Mouse (Mus musculus) heart, adult 11 months (tissue): ENCODE measurements around the gene Rpl31.
A peak's percentile ranks its signal among the peaks of the same experiment; 100 is the strongest.

ENCODE experiments used
- DNase-seq: peaks from one replicate; pipeline ENCODE4 v3.0.0; 2022

The Rpl31 gene

GRCm38 (mm10) chr1:39368267-39368841 lies 712 bp downstream of the Rpl31 start:
- DNase-seq = no peak

GRCm38 (mm10) chr1:39370431-39370830 lies 2.8 kb downstream of the Rpl31 start:
- DNase-seq = no peak

GRCm38 (mm10) chr1:39372220-39372843 lies 4.7 kb downstream of the Rpl31 start:
- no peak for DNase-seq

- DNase-seq = no peak
Observed at GRCm38 (mm10) chr1:39373378-39373777, 5.7 kb downstream of the Rpl31 start.

- DNase-seq = no peak
Observed at GRCm38 (mm10) chr1:39374231-39374809, 6.7 kb downstream of the Rpl31 start.

- peak; percentile 60 for DNase-seq
Observed at GRCm38 (mm10) chr1:39376121-39376520, 8.5 kb downstream of the Rpl31 start.

- peak; percentile 79 for DNase-seq
Observed at GRCm38 (mm10) chr1:39376726-39377240, 9.1 kb downstream of the Rpl31 start.

GRCm38 (mm10) chr1:39378540-39378939 lies 10.9 kb downstream of the Rpl31 start:
- DNase-seq = no peak

GRCm38 (mm10) chr1:39379021-39379420 lies 11.4 kb downstream of the Rpl31 start:
- no peak for DNase-seq

- DNase-seq = no peak
Observed at GRCm38 (mm10) chr1:39381017-39381416, 13.4 kb downstream of the Rpl31 start.

- DNase-seq = no peak
Observed at GRCm38 (mm10) chr1:39384914-39385313, 17.3 kb downstream of the Rpl31 start.

GRCm38 (mm10) chr1:39386456-39386855 lies 18.8 kb downstream of the Rpl31 start:
- no peak for DNase-seq

- DNase-seq = peak; percentile 97
Observed at GRCm38 (mm10) chr1:39387497-39387896, 19.9 kb downstream of the Rpl31 start.

GRCm38 (mm10) chr1:39388163-39388562 lies 20.5 kb downstream of the Rpl31 start:
- DNase-seq = no peak

GRCm38 (mm10) chr1:39389338-39389737 lies 21.7 kb downstream of the Rpl31 start:
- DNase-seq = no peak

GRCm38 (mm10) chr1:39391652-39392051 lies 24.0 kb downstream of the Rpl31 start:
- DNase-seq = peak; percentile 91

- DNase-seq = peak; percentile 94
Observed at GRCm38 (mm10) chr1:39392189-39392588, 24.5 kb downstream of the Rpl31 start.

GRCm38 (mm10) chr1:39393217-39393867 lies 25.7 kb downstream of the Rpl31 start:
- no peak for DNase-seq

- peak; percentile 98 for DNase-seq
Observed at GRCm38 (mm10) chr1:39394096-39394495, 26.5 kb downstream of the Rpl31 start.

- no peak for DNase-seq
Observed at GRCm38 (mm10) chr1:39394650-39395049, 27.0 kb downstream of the Rpl31 start.

GRCm38 (mm10) chr1:39396347-39396746 lies 28.7 kb downstream of the Rpl31 start:
- peak; percentile 94 for DNase-seq

- DNase-seq = no peak
Observed at GRCm38 (mm10) chr1:39398284-39398683, 30.6 kb downstream of the Rpl31 start.

- DNase-seq = peak; percentile 96
Observed at GRCm38 (mm10) chr1:39399228-39399627, 31.6 kb downstream of the Rpl31 start.

GRCm38 (mm10) chr1:39400173-39400572 lies 32.5 kb downstream of the Rpl31 start:
- no peak for DNase-seq
